Mouse (Mus musculus) megakaryocyte-erythroid progenitor cell, adult 5-6 weeks (primary cell): ENCODE measurements around the gene Usp50. TPM values are rescaled to one million over a fixed set of nuclear protein-coding genes. Genes with fewer than 3 reads are reported as not detected.

Experiments
- ATAC-seq: replicated peaks from 2 replicates; pipeline ENCODE4 v1.8.0; 2016; ENCODE audit warnings: mild to moderate bottlenecking, inconsistent platforms; ENCODE audit not compliant: severe bottlenecking, poor library complexity, low FRiP score, low TSS enrichment
- total RNA-seq, 2 experiments: library from RNA; stranded (forward) in 1 of 2; stranded (reverse) in 1 of 2; fragments of 200-1000, 215-1000 nt in 1 of 2; fragments of >200 nt in 1 of 2; fragmentation: Nextera tagmentation in 1 of 2; gene quantifications; 2 replicates each; pipeline ENCODE4 v1.2.3; 2014 to 2017

The Usp50 gene
- total RNA-seq, 2 experiments from 2014 or later, result 1.4 TPM; not detected in 1

- ATAC-seq, result 0 out of 2 replicates have a peak, but pooled peaks have one; percentile 7
These were observed 109.7 kb downstream of the Usp50 start for GRCm38 (mm10) chr2:126673317-126674242.

DNA sequence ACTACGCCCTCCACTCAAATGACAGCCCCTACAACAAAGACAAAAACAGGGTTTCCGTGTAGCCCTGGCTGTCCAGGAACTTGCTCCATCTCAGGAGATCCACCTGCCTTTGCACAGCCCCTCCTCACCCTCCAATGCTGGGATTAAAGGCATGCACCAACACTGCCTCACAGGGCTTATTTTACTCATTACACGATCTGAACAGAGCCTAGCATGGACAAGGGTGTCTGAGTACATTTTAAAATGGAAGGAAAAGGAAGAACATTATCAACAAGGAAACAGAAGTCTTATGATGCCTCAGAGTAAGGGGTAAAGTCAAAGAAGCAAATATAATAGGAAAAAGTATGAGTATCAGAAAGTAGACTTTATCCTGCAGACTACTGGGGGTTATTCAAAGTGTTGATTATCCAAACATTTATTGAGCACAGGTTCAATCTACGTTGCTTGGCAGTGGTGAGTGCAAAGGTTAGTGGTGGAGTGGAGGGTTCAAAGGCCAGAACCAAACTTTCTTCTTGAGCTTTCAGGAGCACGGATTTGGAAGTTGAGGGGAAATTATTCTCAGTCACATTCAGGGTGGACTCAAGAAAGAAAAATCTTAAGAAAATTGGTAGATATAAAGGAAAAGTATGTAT lies 114.5 kb downstream of the Usp50 start:
- ATAC-seq, result no peak

GRCm38 (mm10) chr2:126665984-126666383 lies 117.3 kb downstream of the Usp50 start:
- ATAC-seq, result peak; percentile 48

- ATAC-seq, result peak; percentile 76
These were observed 119.8 kb downstream of the Usp50 start for GRCm38 (mm10) chr2:126663481-126663880.

Other genes with a start within 250 kb of the Usp50 start
- gene Slc27a2, start 231.1 kb downstream of the Usp50 start, total RNA-seq (2014; fragmentation: Nextera tagmentation), result 0.96 TPM in 1 of 2 replicates, not detected in the other
- gene Slc27a2, start 231.1 kb downstream of the Usp50 start, total RNA-seq (2017), result not detected in 2 replicates
- gene Hdc, start 164.2 kb downstream of the Usp50 start, total RNA-seq (2014; fragmentation: Nextera tagmentation), result 0.92 and 1.3 TPM in 2 replicates
- gene Hdc, start 164.2 kb downstream of the Usp50 start, total RNA-seq (2017), result 0.46 and 2.6 TPM in 2 replicates
- gene Gabpb1, start 107.1 kb downstream of the Usp50 start, total RNA-seq (2014; fragmentation: Nextera tagmentation), result 26.1 and 35.4 TPM in 2 replicates
- gene Gabpb1, start 107.1 kb downstream of the Usp50 start, total RNA-seq (2017), result 32.0 and 36.5 TPM in 2 replicates
- 37.5 and 40.1 TPM in 2 replicates for gene Usp8, start 76.1 kb downstream of the Usp50 start, total RNA-seq (2014; fragmentation: Nextera tagmentation)
- 49.3 and 50.4 TPM in 2 replicates for gene Usp8, start 76.1 kb downstream of the Usp50 start, total RNA-seq (2017)
- gene Trpm7, start 92.8 kb upstream of the Usp50 start, total RNA-seq (2014; fragmentation: Nextera tagmentation), result 72.4 and 74.8 TPM in 2 replicates
- gene Trpm7, start 92.8 kb upstream of the Usp50 start, total RNA-seq (2017), result 69.3 and 121 TPM in 2 replicates
- 40.2 and 44.1 TPM in 2 replicates for gene Sppl2a, start 149.8 kb upstream of the Usp50 start, total RNA-seq (2014; fragmentation: Nextera tagmentation)
- gene Sppl2a, start 149.8 kb upstream of the Usp50 start, total RNA-seq (2017), result 36.9 and 41.0 TPM in 2 replicates
- gene Ap4e1, start 225.2 kb upstream of the Usp50 start, total RNA-seq (2014; fragmentation: Nextera tagmentation), result 12.5 and 13.5 TPM in 2 replicates
- 21.0 and 26.9 TPM in 2 replicates for gene Ap4e1, start 225.2 kb upstream of the Usp50 start, total RNA-seq (2017)